Mouse (Mus musculus) 416B (cell line): ENCODE measurements around the gene Stk11ip.
A peak's percentile ranks its signal among the peaks of the same experiment; 100 is the strongest.

Experiments
- DNase-seq: peaks from one replicate; pipeline ENCODE4 v3.0.0; 2011; ENCODE audit warnings: low read depth

Stk11ip gene

GRCm38 (mm10) chr1:75521321-75522031, at the start of gene Stk11ip:
Gene Stk11ip (plus strand): TSS chr1:75521529.
- peak; percentile 94 for DNase-seq

- DNase-seq = no peak
These were observed 44.9 kb upstream of the Stk11ip start for GRCm38 (mm10) chr1:75476441-75476840.

DNA sequence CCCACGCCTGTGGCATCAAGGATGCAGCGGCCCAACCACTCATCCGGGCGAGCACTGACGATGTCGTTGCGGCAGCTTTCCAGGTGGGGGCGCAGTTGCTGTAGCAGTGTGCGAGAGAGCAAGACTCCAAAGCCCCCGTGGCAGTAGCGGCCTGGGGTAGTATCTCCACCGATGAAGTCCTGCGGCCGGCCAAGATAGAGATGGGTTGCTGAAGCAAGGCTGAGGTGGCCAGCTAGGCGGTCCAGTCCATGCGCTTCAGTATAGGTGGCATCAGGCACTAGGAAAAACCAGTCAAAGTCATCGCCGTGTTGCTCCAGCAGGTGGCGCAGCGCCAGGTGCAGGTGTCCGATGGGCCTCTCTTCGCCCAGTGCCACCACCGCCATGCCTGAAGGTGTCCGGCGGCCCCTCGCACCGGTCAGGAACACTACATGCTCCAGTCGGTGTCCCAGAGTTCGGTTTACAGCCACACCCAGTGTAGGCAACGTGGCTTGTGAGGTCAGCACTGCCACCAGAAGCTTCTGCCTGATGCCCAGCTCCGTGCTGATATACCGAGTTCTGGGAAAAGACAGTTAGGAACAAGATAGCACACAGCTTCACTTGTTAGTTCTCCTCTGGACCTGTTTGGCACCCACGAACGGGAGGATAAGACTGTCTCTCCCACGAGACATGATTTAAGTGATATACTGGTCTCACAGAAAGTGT, 43.9 kb upstream of the Stk11ip start:
- peak; percentile 22 for DNase-seq

DNA sequence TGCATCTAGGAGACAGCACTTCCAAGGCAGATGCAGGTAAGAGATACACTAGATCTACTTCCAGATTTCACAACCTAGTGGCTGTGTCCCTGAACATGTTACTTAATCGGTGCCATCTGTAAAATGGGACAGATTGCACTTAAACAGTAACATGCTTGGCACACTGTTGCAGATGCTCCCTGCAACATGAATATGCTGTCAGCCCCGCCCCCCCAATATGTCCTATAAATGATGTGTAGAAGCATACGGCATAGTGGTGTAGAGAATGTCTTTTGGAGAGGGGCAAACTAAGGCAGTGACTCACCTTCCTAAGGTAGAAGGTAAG, 43.4 kb upstream of the Stk11ip start:
- DNase-seq = no peak

GRCm38 (mm10) chr1:75478497-75478896, 42.8 kb upstream of the Stk11ip start:
- DNase-seq = peak; percentile 34

- no peak for DNase-seq
These were observed 42.3 kb upstream of the Stk11ip start, which contains the start of the genes Chpf and Tmem198 for GRCm38 (mm10) chr1:75478916-75479634. Gene Chpf (minus strand): TSS chr1:75479307. Gene Tmem198 (plus strand): TSS chr1:75479532.

DNA sequence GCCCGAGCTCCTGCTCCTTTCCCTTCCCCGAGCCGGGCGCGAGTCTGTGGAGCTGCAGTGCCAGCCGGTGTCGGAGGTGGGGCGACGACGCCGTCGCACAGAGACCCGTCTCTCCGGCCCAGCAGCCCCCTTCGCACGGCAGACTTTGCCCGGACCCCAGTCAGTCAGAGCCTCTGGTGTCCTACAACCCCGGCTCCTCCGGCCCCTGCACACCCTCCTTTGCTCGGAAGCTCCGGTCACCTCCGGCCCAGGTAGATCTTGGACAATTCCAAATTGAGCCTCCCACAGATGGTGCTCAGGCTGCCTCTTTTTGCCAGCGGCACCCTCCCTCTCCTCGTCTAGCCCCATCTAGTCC, 41.7 kb upstream of the Stk11ip start:
- DNase-seq = no peak

- no peak for DNase-seq
These were observed 41.3 kb upstream of the Stk11ip start for GRCm38 (mm10) chr1:75480036-75480435.

GRCm38 (mm10) chr1:75480735-75481134, 40.6 kb upstream of the Stk11ip start:
- DNase-seq = no peak

GRCm38 (mm10) chr1:75486561-75486960, 34.8 kb upstream of the Stk11ip start:
- no peak for DNase-seq

GRCm38 (mm10) chr1:75487040-75487404, 34.3 kb upstream of the Stk11ip start:
- no peak for DNase-seq

GRCm38 (mm10) chr1:75487405-75488161, 33.7 kb upstream of the Stk11ip start:
- no peak for DNase-seq

DNA sequence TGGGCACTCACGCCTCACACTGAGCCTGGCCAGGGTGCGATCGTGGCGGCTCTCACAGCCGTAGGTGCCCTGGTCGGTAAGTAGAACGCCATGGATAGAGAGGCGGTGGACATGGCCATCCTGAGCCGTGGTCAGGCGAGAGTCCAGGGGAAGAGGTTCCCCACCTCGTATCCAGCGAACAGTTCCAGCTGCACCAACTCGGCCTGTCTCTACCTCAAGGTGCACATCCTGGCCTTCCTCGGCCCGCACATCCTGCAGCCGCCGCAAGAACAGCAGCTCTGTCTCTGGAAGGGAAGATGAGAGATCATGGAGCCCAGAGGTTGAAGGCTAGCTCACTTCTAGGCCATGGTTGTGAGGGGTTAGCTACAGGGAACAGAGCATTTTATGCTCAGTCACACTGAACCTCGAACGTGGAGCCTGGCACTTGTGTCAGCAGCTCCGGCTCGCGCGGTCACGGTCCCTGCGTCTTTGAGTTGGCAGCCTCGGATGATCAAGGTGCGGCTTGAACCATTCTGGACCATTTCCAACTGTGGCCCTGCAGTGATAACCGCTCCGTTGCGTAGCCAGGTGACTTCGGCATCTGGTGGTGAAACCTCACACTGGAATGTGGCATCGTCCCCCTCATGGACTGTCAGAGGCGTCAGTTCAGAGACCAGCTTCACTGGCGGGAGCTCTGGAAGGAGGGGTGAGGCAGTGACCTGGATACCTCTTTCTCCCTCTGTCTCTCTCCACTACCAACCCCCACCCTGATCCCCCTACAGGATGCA, 30.4 kb upstream of the Stk11ip start:
- DNase-seq = no peak

- no peak for DNase-seq
These were observed 28.7 kb upstream of the Stk11ip start for GRCm38 (mm10) chr1:75492579-75493170.

GRCm38 (mm10) chr1:75494878-75495548, 26.3 kb upstream of the Stk11ip start:
- peak; percentile 31 for DNase-seq

GRCm38 (mm10) chr1:75498897-75499296, 22.4 kb upstream of the Stk11ip start:
- DNase-seq = no peak

- peak; percentile 10 for DNase-seq
These were observed 21.9 kb upstream of the Stk11ip start for GRCm38 (mm10) chr1:75499441-75499840.

DNA sequence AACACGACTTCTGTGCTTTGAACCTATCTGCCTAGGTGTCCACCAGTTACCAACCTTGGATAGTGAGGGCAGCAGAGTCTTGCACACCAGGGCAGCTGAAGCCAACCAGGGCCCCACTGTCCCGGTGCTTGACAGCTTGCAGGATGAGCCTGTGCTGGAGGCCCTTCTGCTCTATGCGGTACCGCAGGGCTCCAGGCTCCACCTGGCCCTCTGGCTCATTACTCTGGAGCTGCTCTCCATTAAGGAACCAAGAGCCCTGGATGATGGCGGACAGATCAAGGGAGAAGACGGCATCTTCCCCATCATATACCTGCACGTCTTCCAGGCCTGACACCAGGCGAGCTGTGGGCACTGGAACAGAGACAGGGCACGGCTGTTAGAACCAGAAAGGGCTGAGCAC, 19.4 kb upstream of the Stk11ip start:
- no peak for DNase-seq

- DNase-seq = no peak
These were observed 18.2 kb upstream of the Stk11ip start for GRCm38 (mm10) chr1:75502945-75503650.

DNA sequence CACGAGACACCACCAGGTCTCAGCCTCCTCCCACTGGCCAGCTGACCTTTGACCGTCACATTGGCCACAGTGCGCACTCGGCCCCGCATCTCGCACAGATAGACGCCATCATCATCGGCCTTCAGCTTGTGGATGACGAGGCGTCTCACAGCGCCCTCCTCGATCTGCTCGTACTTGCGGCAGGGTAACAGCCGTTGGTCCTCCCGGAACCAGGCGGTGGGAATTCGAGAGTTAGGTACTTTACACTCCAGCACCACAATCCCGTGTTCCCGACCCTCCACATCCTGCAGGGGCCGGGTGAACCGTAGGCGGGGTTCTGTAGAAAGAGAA, 17.7 kb upstream of the Stk11ip start:
- DNase-seq = no peak
